Mouse (Mus musculus): ENCODE results near the gene Vti1a. TPM values are rescaled to one million over a fixed set of nuclear protein-coding genes. Genes with fewer than 3 reads are reported as not detected.

Gene Vti1a
- polyA plus RNA-seq, 1 experiment from 2014 or later, result 32.1 TPM

DNA sequence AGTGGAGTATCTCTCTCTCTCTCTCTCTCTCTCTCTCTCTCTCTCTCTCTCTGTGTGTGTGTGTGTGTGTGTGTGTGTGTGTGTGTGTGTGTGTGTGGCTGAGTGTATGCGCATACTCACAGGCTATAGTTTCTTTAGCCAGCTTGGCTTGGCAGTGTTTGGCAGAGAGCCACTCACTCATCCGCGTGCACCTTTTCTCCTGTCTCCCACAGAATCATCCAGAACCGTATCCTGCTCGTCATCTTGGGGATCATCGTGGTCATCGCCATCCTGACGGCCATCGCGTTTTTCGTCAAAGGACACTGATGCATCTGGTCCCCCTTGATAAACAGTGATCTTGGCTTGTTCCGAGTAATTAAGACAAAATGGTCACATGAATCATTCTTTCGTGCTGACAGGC is 307.5 kb downstream of the Vti1a start:
- 88% methylated on average over 13 of the region's 13 CpGs for WGBS
- peaks cover 66% of the 10 kb centered on the region for H3K4me1 ChIP-seq (replicated peaks)
- DNase-seq (ENCODE audit: low spot score), result no peak
- no peak overlapping the region for H3K4me3 ChIP-seq
- H3K27me3 ChIP-seq (ENCODE audit: insufficient read depth, poor library complexity, severe bottlenecking), result peaks cover 16% of the 10 kb centered on the region; the same call in 1 of the 2 replicates
- no peak overlapping the region for H3K27ac ChIP-seq
- no peaks in the 10 kb centered on the region for H3K36me3 ChIP-seq
- H3K9me3 ChIP-seq, result no peaks in the 10 kb centered on the region

DNA sequence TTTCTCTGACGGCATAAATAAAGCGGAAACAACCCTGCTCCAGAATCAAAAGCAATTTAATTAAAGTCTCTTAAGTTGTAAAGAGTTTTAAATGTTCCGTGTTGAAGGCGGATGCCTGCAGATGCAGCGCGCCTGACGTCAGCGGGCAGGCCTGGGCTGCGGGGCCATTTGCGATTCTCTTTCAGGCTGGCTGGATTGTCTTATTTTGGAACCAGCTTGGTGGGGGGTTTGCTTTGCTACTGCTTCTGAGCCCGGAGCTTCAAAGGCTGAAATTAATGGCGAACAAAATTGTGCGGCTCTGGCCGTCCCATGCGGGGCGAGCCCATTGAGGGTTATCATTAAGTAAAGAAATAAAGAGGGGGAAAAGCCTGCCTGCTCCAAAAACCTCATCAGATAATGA is 310.4 kb downstream of the Vti1a start:
- Histone ChIP-seq H3K9me3 (no peaks in the 10 kb centered on the region), H3K27ac (no peak overlapping the region), H3K27me3 (ENCODE audit: insufficient read depth, poor library complexity, severe bottlenecking) (peaks cover 26% of the 10 kb centered on the region), H3K4me1 (replicated peaks) (peaks cover 65% of the 10 kb centered on the region), H3K4me3 (no peak overlapping the region), H3K36me3 (no peaks in the 10 kb centered on the region)
- WGBS, result 61% methylated on average over 16 of the region's 16 CpGs
- no peak for DNase-seq (ENCODE audit: low spot score)

DNA sequence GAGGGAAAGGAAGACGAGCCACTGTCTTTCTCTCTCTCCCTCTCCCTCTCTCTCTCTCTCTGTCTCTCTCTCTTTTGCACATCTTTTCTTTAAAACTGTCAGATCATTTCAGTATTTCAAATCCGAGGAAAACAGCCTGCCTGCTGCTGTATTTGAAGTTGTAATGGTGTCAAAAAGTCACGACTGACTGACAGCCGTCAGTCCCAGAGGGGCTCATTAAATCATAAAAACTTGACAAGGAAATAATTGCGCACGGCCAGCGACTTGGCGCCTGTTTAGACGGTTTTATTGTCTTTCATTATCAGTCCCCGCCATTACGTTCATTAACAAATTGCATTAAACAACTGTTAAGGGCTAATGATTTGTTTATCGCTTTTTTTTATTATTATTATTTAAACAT is 310.9 kb downstream of the Vti1a start:
- H3K4me1 ChIP-seq (replicated peaks), result peaks cover 61% of the 10 kb centered on the region
- peaks cover 29% of the 10 kb centered on the region for H3K27me3 ChIP-seq (ENCODE audit: insufficient read depth, poor library complexity, severe bottlenecking)
- WGBS, result 73% methylated on average over 12 of the region's 12 CpGs
- H3K4me3 ChIP-seq, result no peak overlapping the region
- no peaks in the 10 kb centered on the region for H3K36me3 ChIP-seq
- H3K9me3 ChIP-seq, result no peaks in the 10 kb centered on the region
- H3K27ac ChIP-seq, result no peak overlapping the region
- DNase-seq (ENCODE audit: low spot score), result no peak

DNA sequence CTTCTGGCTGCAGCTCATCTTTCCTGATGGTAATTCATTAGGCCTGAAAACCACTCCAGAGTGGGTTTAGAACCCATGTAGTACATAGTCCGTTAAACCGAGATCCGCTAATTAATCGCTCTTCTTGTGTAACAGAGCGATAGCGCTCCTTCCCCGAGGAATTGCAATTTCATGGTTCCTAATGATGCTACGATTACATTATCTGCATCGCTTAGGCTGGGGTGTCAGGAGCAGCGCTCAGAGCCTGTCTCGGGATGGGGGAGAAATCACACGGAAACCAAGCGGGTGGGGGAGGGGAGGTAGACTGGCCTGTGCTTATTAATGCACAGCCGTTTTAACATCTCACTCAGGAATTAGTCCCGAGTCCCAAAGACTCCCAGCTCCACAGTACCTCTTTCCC is 319.4 kb downstream of the Vti1a start:
- 50% methylated on average over 15 of the region's 15 CpGs for WGBS
- DNase-seq (ENCODE audit: low spot score), result peak; percentile 33

DNA sequence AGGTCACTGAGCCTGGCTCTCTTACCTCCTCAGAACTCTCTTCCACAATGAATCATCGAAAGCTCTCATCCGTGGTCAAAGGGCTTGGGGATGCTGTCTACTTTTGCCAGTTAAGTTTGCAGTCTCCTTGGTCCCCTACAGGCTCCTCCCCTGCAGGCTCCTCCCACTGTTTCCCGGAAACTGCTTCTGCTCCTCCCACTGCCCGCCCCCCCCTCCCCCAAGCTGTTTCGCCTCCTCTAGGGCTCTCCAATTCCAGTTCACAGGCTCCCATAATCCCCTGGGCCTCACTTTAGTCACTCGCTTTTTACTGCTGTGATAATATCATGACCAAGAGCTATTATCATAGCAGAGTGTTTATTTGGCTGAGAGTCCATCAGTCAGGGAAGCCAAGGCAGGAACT is 324.2 kb downstream of the Vti1a start:
- H3K27ac ChIP-seq, result no peak overlapping the region
- H3K27me3 ChIP-seq (ENCODE audit: insufficient read depth, poor library complexity, severe bottlenecking), result peaks cover 60% of the 10 kb centered on the region
- DNase-seq (ENCODE audit: low spot score), result no peak
- H3K4me3 ChIP-seq, result no peak overlapping the region
- WGBS, result 90% methylated on average over 6 of the region's 6 CpGs
- H3K4me1 ChIP-seq (replicated peaks), result peaks cover 33% of the 10 kb centered on the region
- H3K36me3 ChIP-seq, result no peaks in the 10 kb centered on the region
- H3K9me3 ChIP-seq, result peaks cover 6% of the 10 kb centered on the region; the same call in 1 of the 2 replicates

More for the DNA sequence above, 319.4 kb downstream of the Vti1a start:
- H3K4me3 ChIP-seq, result no peak overlapping the region
- H3K36me3 ChIP-seq, result no peaks in the 10 kb centered on the region
- peaks cover 76% of the 10 kb centered on the region for H3K27me3 ChIP-seq (ENCODE audit: insufficient read depth, poor library complexity, severe bottlenecking)
- H3K27ac ChIP-seq, result no peak overlapping the region
- peaks cover 13% of the 10 kb centered on the region for H3K4me1 ChIP-seq (replicated peaks)
- H3K9me3 ChIP-seq, result peaks cover 4% of the 10 kb centered on the region; the same call in 1 of the 2 replicates

DNA sequence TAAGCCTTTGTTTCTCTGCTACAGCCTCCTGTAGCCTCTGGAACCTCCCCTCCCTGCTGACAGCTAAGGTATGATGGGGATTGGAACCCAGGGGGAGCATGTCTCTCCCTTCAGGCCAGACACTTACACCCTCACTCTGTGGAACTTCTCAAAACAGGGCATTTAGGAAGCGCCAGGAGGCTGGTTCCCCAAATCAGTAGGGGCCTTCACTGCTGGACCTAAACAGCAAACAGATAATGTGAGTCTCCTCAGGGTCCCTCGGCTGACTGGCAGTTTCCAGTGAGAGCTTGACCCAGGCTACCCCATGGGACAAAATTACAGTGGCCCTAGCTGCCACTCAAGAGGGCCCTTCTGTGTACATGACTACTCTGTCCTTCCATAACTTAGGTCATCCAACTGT is 325.8 kb downstream of the Vti1a start:
- Histone ChIP-seq H3K9me3 (peaks cover 6% of the 10 kb centered on the region; the same call in 1 of the 2 replicates), H3K27ac (0 out of 2 replicates have a peak overlapping the region, but pooled peaks have one; percentile 18), H3K36me3 (no peaks in the 10 kb centered on the region), H3K4me3 (no peak overlapping the region), H3K27me3 (ENCODE audit: insufficient read depth, poor library complexity, severe bottlenecking) (peaks cover 69% of the 10 kb centered on the region), H3K4me1 (replicated peaks) (peaks cover 23% of the 10 kb centered on the region)
- no peak for DNase-seq (ENCODE audit: low spot score)
- WGBS, result 59% methylated on average over 2 of the region's 2 CpGs

DNA sequence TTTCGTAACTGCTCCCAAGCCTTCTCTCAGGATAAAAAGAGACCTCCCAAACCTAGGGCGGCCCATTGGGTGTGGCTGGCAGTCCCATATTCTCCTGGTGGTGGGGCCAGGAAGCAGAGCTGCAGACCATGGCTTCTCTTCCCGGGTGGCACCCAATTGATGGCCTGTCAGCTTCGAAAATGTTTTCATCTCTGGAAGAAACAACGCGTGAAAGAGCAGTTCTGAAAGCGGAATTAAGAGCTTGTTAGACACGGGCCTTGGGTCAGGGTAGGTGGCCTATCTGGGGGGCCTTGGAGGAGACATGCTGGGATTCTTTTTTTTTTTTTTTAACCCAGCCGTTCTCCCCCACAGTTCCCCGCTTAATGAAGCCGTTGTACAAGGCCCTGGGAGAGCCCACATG is 326.3 kb downstream of the Vti1a start:
- H3K9me3 ChIP-seq, result peaks cover 6% of the 10 kb centered on the region; the same call in 1 of the 2 replicates
- 44% methylated on average over 11 of the region's 11 CpGs for WGBS
- no peaks in the 10 kb centered on the region for H3K36me3 ChIP-seq
- H3K4me1 ChIP-seq (replicated peaks), result peaks cover 23% of the 10 kb centered on the region
- H3K4me3 ChIP-seq, result no peak overlapping the region
- H3K27ac ChIP-seq, result 0 out of 2 replicates have a peak overlapping the region, but pooled peaks have one; percentile 18
- no peak for DNase-seq (ENCODE audit: low spot score)
- peaks cover 69% of the 10 kb centered on the region for H3K27me3 ChIP-seq (ENCODE audit: insufficient read depth, poor library complexity, severe bottlenecking)

DNA sequence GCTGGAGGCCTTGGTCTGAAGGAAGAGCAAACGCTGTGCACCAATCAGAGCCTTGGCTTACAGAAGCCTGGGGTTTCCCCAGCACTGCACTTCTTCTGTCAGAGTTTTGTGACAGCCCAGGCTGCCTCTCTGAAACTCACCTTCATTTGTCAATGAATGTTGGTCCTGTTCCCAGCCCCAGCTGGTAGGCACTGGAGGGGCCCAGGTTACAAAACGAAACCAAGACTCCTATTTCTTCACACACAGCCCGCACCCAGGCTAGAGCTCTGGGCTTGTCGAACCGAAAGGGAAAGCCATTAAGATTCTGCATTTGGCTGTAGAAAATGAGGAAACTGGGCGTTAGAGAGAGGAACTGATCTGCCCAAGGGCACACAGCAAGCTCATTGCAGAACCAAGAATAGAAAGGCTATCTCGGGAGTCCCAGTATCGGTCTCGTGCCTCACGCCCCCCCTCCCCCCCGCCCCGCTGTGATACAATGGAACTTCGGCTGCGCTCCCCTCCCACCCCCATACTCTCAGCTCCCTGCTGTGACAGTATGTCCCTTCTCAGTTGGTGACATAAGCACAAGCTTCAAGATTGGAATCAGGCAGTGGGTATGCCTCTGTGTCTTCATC is 327.3 kb downstream of the Vti1a start:
- no peak overlapping the region for H3K27ac ChIP-seq
- WGBS, result 20% methylated on average over 14 of the region's 14 CpGs
- peaks cover 23% of the 10 kb centered on the region for H3K4me1 ChIP-seq (replicated peaks)
- H3K9me3 ChIP-seq, result peaks cover 6% of the 10 kb centered on the region; the same call in 1 of the 2 replicates
- peaks cover 59% of the 10 kb centered on the region for H3K27me3 ChIP-seq (ENCODE audit: insufficient read depth, poor library complexity, severe bottlenecking)
- H3K4me3 ChIP-seq, result peak overlapping the region; percentile 42
- peak; percentile 22 for DNase-seq (ENCODE audit: low spot score)
- no peaks in the 10 kb centered on the region for H3K36me3 ChIP-seq

DNA sequence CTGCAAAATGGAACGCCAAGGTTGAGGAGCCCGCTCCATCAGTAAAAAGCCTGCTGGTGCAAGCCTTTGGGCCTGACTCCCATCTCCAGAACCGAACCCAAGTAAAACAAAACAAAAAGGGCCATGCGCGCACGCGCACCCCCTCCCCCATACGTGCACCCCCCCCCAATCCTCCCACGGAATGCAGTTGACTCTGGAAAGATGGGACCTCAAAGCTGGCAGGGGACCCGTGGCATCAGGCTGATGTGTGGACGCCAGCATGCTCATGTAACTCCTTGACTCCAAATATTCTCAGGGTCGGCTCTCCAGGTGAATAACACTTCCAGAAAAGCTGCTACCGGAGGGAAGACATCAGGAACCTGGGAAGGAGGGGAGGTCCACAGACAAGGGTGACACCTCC is 327.8 kb downstream of the Vti1a start:
- no peak overlapping the region for H3K27ac ChIP-seq
- peak overlapping the region; percentile 42; the same call in 1 of the 2 replicates for H3K4me3 ChIP-seq
- peaks cover 56% of the 10 kb centered on the region for H3K27me3 ChIP-seq (ENCODE audit: insufficient read depth, poor library complexity, severe bottlenecking)
- H3K4me1 ChIP-seq (replicated peaks), result peaks cover 23% of the 10 kb centered on the region
- no peak for DNase-seq (ENCODE audit: low spot score)
- peaks cover 6% of the 10 kb centered on the region; the same call in 1 of the 2 replicates for H3K9me3 ChIP-seq
- H3K36me3 ChIP-seq, result no peaks in the 10 kb centered on the region
- WGBS, result 73% methylated on average over 13 of the region's 13 CpGs

DNA sequence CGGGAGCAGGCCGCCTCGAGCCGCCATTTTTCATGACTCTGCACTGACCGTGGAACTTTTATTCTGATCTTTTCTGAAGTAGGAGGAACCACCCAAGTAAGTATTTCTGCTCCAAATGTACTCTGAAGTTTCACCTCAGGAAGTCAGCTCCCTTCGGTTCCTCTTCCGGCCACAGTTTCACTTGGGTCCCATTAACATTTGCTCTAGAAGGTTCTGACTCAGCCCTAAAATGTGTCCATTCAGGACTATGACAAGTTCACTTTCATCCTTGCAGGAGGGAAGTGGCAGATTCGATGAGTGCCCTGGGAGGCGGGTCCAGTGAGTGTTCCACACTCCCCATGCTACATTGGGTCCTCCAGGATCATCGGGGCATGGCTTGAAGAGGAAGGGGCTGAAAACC is 333.3 kb downstream of the Vti1a start:
- Histone ChIP-seq H3K4me1 (replicated peaks) (no peaks in the 10 kb centered on the region), H3K36me3 (no peaks in the 10 kb centered on the region), H3K9me3 (no peaks in the 10 kb centered on the region), H3K27ac (no peak overlapping the region), H3K4me3 (no peak overlapping the region), H3K27me3 (ENCODE audit: insufficient read depth, poor library complexity, severe bottlenecking) (peaks cover 29% of the 10 kb centered on the region)
- DNase-seq (ENCODE audit: low spot score), result no peak
- WGBS, result 94% methylated on average over 10 of the region's 10 CpGs

DNA sequence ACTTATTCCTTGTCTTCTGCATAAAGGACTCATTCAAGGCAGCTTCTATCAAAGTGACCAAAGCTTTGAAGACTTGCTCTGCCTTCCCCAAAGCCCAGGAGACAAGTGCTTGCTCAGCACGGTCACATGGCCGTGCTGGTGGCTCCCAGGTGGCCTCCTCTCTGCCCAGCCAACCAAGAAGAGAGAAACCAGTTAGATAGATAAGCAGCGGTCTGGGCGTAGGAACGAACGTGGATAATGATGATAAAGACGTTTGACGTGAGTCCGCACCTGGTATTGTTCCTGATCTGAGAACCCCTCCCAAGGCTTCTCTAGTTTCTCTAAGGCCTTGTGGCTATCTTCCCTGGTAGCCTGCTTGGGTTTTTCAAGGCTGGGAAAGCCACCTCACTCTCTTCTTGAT is 334.9 kb downstream of the Vti1a start:
- Histone ChIP-seq H3K27me3 (ENCODE audit: insufficient read depth, poor library complexity, severe bottlenecking) (peaks cover 14% of the 10 kb centered on the region; the same call in 1 of the 2 replicates), H3K4me3 (no peak overlapping the region), H3K27ac (no peak overlapping the region), H3K36me3 (no peaks in the 10 kb centered on the region), H3K9me3 (no peaks in the 10 kb centered on the region), H3K4me1 (replicated peaks) (no peaks in the 10 kb centered on the region)
- 85% methylated on average over 9 of the region's 9 CpGs for WGBS
- DNase-seq (ENCODE audit: low spot score), result no peak

DNA sequence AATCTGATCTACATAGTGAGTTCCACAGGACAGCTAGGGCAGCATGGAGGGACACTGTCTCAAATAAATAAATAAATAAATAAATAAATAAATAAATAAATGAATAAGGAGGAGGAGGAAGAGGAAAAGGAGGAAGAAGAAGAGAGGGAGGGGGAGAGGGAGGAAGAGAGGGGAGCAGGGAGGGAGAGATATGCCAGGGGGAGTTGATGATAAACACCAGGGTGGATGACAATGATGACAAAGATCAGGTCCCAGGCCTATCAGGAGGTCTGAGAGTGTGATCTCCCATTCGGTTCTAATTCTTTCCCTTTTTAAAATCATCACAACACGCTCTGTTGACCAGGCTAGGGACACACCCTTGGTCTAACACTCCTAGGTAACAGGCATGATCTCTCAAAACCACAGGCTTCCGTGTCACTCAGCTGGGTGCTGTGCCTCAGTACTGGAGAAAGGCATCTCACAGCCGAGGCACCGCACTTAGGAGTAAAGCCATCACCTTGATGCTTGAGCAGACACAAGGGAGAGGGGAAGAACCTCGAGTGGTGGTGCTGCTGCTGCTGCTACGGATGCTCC is 336.7 kb downstream of the Vti1a start:
- 85% methylated on average over 7 of the region's 7 CpGs for WGBS
- Histone ChIP-seq H3K4me3 (no peak overlapping the region), H3K9me3 (no peaks in the 10 kb centered on the region), H3K4me1 (replicated peaks) (0 out of 2 replicates have a peak, but pooled peaks cover 3% of the 10 kb centered on the region), H3K27me3 (ENCODE audit: insufficient read depth, poor library complexity, severe bottlenecking) (peaks cover 8% of the 10 kb centered on the region; the same call in 1 of the 2 replicates), H3K36me3 (no peaks in the 10 kb centered on the region), H3K27ac (no peak overlapping the region)
- no peak for DNase-seq (ENCODE audit: low spot score)

DNA sequence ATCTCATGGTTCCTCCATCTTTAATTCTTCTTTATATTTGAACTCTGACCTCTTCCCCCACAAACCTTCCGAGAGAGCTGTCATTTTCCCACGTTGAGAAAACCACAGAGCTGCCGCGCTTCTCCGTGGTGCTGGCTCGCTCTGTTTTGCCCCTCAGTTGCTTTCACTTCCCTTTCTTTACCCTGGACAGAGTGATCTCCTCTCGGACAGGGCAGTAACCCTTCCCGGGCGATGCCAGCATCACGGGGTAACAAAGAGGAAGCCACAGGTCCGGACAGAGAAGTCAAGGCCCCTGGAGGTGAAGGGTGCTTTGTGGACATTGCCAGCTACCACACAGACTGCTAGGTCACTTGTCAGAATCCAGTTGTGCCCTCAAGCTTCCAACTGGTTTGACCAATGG is 344.1 kb downstream of the Vti1a start:
- H3K9me3 ChIP-seq, result no peaks in the 10 kb centered on the region
- no peak overlapping the region for H3K4me3 ChIP-seq
- H3K36me3 ChIP-seq, result no peaks in the 10 kb centered on the region
- peaks cover 8% of the 10 kb centered on the region for H3K4me1 ChIP-seq (replicated peaks)
- 91% methylated on average over 11 of the region's 11 CpGs for WGBS
- H3K27ac ChIP-seq, result no peak overlapping the region
- no peak for DNase-seq (ENCODE audit: low spot score)
- H3K27me3 ChIP-seq (ENCODE audit: insufficient read depth, poor library complexity, severe bottlenecking), result no peaks in the 10 kb centered on the region; the same call in 1 of the 2 replicates

Data from hindbrain, embryonic 10.5 days (tissue).